15 mouse cellular contexts compared by ENCODE assay signal in genomic region chr10:128699611-128700010, GRCm38 (mm10). TPM values are rescaled to one million over a fixed set of nuclear protein-coding genes. Genes with fewer than 3 reads are reported as not detected.
"Had no signal": no experiment of that assay in that cellular context is flagged by ENCODE, and none has a peak within 500 bp of the region (broad histone marks: within the 10 kb centered on the region; RNA-seq: fewer than 3 reads in every experiment).

No protein-coding gene starts in this region.

- ATAC-seq: midbrain, embryonic 15.5 days had no signal

- H3K36me3 ChIP-seq: midbrain, embryonic 15.5 days had no signal

- H3K27me3 ChIP-seq: limb, embryonic 15.5 days; lung, embryonic 15.5 days; megakaryocyte, embryonic 14.5 days; midbrain, embryonic 15.5 days; neural tube, embryonic 12.5 days had no signal

- H3K27ac ChIP-seq: limb, embryonic 15.5 days; lung, embryonic 15.5 days; macrophage; midbrain, embryonic 15.5 days; neural tube, embryonic 12.5 days had no signal

- H3K4me3 ChIP-seq: limb, embryonic 15.5 days; lung, embryonic 15.5 days; megakaryocyte, embryonic 14.5 days; midbrain, embryonic 15.5 days; neural tube, embryonic 12.5 days had no signal

- H3K9ac ChIP-seq: limb, embryonic 15.5 days; lung, embryonic 15.5 days; midbrain, embryonic 15.5 days; neural tube, embryonic 12.5 days had no signal

- DNase-seq: layer of hippocampus, postnatal 36 days; lung, postnatal 14 days; right cerebral cortex, postnatal 4 days; spleen, adult 18-20 months; thymus, adult 18-20 months; thymus, postnatal 14 days had no signal

- H3K9me3 ChIP-seq: limb, embryonic 15.5 days; lung, embryonic 15.5 days; megakaryocyte, embryonic 14.5 days; midbrain, embryonic 15.5 days; neural tube, embryonic 12.5 days had no signal

- H3K4me2 ChIP-seq: limb, embryonic 15.5 days; lung, embryonic 15.5 days; midbrain, embryonic 11.5 days; midbrain, embryonic 15.5 days; neural tube, embryonic 12.5 days had no signal

RNA-seq across cellular contexts. Expression of gene Pmel, which starts 4.4 kb away (rescaled TPM):
- total RNA-seq: monocyte, adult 5-6 weeks; neutrophil, adult 5-6 weeks had no signal
